Mouse (Mus musculus) heart, adult 2 months (tissue): ENCODE measurements around the gene Fetub.
"Not testable (repeated sequence)": the region's sequence is repeated elsewhere in the genome, so short reads cannot be mapped to it uniquely, and the experiment has no call there.

ENCODE experiments used
- CTCF ChIP-seq: fragments of 200-600 bp; IDR thresholded peaks from 2 replicates; pipeline ENCODE4 v1.8.1; 2022; ENCODE audit warnings: antibody characterized with exemption, mild to moderate bottlenecking, moderate library complexity
- POLR2A ChIP-seq: fragments of 200-500 bp; IDR thresholded peaks from 2 replicates; pipeline ENCODE4 v1.6.1; 2011; ENCODE audit warnings: mild to moderate bottlenecking, low read depth, low read length, control low read depth; ENCODE audit not compliant: insufficient read depth

DNA sequence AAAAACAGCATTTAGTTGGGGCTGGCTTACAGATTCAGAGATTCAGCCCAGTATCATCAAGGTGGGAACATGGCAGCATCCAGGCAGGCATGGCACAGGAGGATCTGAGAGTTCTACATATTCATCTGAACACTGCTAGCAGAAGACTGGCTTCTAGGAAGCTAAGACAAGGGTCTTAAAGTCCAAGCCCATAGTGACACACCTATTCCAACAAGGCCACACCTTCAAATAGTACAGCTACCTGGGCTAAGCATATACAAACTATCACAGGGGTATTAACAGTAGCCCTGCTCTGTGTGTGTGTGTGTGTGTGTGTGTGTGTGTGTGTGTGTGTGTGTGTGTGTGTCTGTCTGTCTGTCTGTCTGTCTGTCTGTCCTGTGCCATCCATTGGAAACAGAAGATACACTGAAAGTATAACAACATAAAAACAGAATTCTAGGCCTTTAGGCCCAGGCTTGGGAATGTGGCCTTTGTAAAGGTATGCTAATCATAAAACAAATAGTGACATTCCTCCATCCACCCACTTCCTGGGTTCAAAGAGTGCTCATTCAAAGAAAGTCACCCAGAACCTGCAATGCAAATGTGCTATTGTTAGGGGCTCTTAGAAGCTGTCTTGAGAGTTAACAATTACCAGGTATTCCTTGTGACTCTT is 23.8 kb downstream of the Fetub start:
- not testable (repeated sequence) for TF ChIP-seq POLR2A, CTCF
